Mouse (Mus musculus) heart, postnatal 0 days (tissue): ENCODE data around the gene Idua.

Source experiments
- CTCF ChIP-seq: IDR thresholded peaks from 2 replicates; pipeline ENCODE4 v1.5.1; 2016; ENCODE audit warnings: antibody characterized with exemption, control low read depth, low read depth
- EP300 ChIP-seq: IDR thresholded peaks from 2 replicates; pipeline ENCODE4 v1.6.1; 2016; ENCODE audit warnings: antibody characterized with exemption, low read depth

- TF ChIP-seq CTCF (no peak), EP300 (no peak)
Measured at GRCm38 (mm10) chr5:108655891-108656650, 4.1 kb upstream of the Idua start.
